Mouse (Mus musculus): ENCODE results near the gene Rnd3. TPM values are rescaled to one million over a fixed set of nuclear protein-coding genes. Genes with fewer than 3 reads are reported as not detected.
A peak's percentile ranks its signal among the peaks of the same experiment; 100 is the strongest.

Gene Rnd3
- polyA plus RNA-seq (2012), result not detected in 2 replicates

DNA sequence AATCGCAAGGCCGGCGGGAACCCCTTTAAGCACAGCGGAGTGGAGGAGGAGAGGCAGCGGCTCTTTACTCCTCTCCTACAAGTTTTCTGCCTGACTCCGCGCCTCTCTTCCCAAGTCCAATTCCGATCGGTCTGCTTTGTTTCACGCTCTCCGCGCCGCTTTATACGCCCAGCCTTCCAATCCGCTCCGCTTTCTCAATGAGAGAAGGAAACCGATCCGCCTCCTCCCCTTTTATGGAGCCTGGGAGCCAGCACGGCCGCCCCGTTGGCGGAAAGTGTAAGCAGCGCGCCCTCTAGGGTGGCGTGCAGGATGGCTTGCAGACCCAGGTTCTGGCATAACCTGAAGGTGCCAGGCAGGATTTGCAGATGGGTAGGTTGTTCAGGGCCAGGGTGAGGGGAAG, at the start of gene Rnd3:
Gene Rnd3 (minus strand): TSS at position 137 of the 400 bp plus-strand sequence.
- no peaks in the 10 kb centered on the region for H3K9me3 ChIP-seq (ENCODE audit: control insufficient read depth, low read length)
- TF ChIP-seq TAL1 (IDR thresholded peaks at IDR 0.05; ENCODE audit: low read length) (no peak), GATA1 (IDR thresholded peaks at IDR 0.05; ENCODE audit: low read length) (no peak)
- H3K4me3 ChIP-seq (replicated peaks), result peak within 1 kb of the TSS; percentile 60
- peaks cover 37% of the 10 kb centered on the region for H3K27me3 ChIP-seq (ENCODE audit: control insufficient read depth)
- no peaks in the 10 kb centered on the region for H3K36me3 ChIP-seq (ENCODE audit: control insufficient read depth)
- H3K4me1 ChIP-seq (ENCODE audit: control insufficient read depth), result no peaks in the 10 kb centered on the region; the same call in 1 of the 2 replicates

DNA sequence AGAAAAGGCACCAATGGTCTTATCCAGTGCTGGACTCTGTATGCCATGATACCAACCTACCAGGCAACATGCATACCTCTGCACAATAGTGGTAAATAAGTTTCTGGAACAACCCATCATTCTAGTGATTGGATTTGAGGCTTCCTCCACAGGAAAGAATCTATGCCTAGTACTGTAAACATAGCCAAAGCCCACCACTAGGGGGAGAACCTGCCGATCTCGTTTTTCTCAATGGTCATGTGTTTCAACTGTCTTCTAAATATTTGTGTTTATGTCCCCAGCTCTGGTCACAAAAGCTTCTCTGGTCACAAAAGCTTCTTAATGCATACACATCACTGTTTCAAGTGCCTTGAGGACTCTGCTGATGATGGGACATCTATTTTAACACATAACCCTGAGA, 43.4 kb upstream of the Rnd3 start:
- TF ChIP-seq TAL1 (IDR thresholded peaks at IDR 0.05; ENCODE audit: low read length) (no peak), GATA1 (IDR thresholded peaks at IDR 0.05; ENCODE audit: low read length) (no peak)
- Histone ChIP-seq H3K9me3 (ENCODE audit: control insufficient read depth, low read length) (no peaks in the 10 kb centered on the region), H3K4me1 (ENCODE audit: control insufficient read depth) (no peaks in the 10 kb centered on the region), H3K36me3 (ENCODE audit: control insufficient read depth) (no peaks in the 10 kb centered on the region), H3K27me3 (ENCODE audit: control insufficient read depth) (no peaks in the 10 kb centered on the region), H3K4me3 (replicated peaks) (no peak overlapping the region)

DNA sequence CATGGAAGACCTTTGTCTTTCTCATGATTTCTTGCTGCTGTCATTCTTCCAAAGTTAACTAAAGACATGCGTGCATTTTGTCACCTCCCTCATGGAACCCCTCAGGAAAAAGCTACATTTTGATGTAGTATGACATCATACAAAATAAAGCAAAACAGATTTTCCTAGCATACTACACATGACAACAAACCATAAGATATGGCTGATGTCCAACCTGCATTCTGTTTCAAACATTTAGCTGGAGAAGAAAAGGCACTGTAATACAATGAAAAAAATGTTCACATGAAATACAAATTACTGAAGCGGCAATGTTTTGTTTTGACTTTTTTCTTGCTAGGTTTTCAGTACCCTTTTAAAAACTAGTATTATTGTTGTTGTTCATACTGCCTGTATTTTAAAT, 36.9 kb upstream of the Rnd3 start:
- H3K9me3 ChIP-seq (ENCODE audit: control insufficient read depth, low read length), result no peaks in the 10 kb centered on the region
- no peak overlapping the region for H3K4me3 ChIP-seq (replicated peaks)
- H3K36me3 ChIP-seq (ENCODE audit: control insufficient read depth), result no peaks in the 10 kb centered on the region
- TF ChIP-seq TAL1 (IDR thresholded peaks at IDR 0.05; ENCODE audit: low read length) (no peak), GATA1 (IDR thresholded peaks at IDR 0.05; ENCODE audit: low read length) (no peak)
- H3K4me1 ChIP-seq (ENCODE audit: control insufficient read depth), result no peaks in the 10 kb centered on the region
- H3K27me3 ChIP-seq (ENCODE audit: control insufficient read depth), result no peaks in the 10 kb centered on the region

DNA sequence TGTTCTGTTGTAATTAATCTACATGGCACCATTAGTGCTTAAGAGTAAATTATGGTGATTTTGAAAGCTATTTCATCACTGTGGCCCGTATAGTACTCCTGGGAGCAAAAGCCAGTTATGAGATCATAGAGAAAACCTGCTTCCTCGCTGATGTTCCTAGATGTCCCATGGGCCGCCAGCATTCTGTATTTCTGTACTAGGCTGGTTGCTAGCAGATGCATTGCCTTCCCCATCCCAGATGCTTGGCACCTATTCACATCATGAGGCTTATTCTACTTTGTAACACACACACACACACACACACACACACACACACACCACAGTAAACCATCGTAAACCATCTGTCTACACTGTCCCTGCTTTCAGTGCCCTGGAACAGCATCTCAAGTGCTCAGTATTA, 34.1 kb upstream of the Rnd3 start:
- no peak overlapping the region for H3K4me3 ChIP-seq (replicated peaks)
- no peaks in the 10 kb centered on the region for H3K36me3 ChIP-seq (ENCODE audit: control insufficient read depth)
- H3K9me3 ChIP-seq (ENCODE audit: control insufficient read depth, low read length), result no peaks in the 10 kb centered on the region
- TF ChIP-seq TAL1 (IDR thresholded peaks at IDR 0.05; ENCODE audit: low read length) (no peak), GATA1 (IDR thresholded peaks at IDR 0.05; ENCODE audit: low read length) (no peak)
- no peaks in the 10 kb centered on the region for H3K4me1 ChIP-seq (ENCODE audit: control insufficient read depth)
- no peaks in the 10 kb centered on the region for H3K27me3 ChIP-seq (ENCODE audit: control insufficient read depth)

DNA sequence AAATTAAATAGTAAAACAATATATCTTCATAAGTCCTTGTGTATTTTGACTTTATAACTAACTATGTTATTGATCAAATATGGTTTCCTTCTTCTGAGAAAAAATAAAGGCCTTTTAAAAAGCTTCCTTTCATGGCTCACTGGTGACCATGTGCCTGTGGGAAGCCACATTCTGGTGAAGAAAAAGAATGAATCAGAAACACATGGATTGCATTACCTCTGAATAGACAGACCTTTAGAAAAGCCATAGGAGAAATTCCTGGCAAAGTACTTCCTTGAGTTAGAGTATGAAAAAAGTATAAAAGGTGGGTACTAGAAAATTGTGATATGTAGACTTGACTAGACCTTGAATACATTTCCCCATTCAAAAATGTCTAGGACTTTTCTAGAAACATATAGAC, 32.5 kb upstream of the Rnd3 start:
- Histone ChIP-seq H3K27me3 (ENCODE audit: control insufficient read depth) (no peaks in the 10 kb centered on the region), H3K36me3 (ENCODE audit: control insufficient read depth) (no peaks in the 10 kb centered on the region), H3K4me3 (replicated peaks) (no peak overlapping the region), H3K4me1 (ENCODE audit: control insufficient read depth) (no peaks in the 10 kb centered on the region), H3K9me3 (ENCODE audit: control insufficient read depth, low read length) (no peaks in the 10 kb centered on the region)
- TF ChIP-seq GATA1 (IDR thresholded peaks at IDR 0.05; ENCODE audit: low read length) (no peak), TAL1 (IDR thresholded peaks at IDR 0.05; ENCODE audit: low read length) (no peak)

DNA sequence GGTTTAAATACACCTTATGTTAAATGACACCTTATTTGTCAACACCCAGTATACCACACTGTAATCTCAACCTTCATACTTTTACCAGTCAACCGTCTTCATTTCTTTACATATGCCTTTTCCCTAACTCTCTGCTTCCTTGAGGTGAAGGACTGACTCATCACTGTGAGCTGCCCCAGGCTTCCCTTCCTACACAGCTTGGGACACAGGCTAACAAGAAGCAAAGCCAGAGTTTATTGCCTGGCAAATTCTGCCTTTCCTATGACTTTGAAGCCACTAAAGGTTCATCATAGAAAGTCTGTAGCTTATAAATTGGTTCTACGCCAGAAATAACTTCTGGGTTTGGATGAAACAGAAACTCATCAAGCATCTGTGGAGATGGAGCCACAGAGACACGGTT, 30.2 kb upstream of the Rnd3 start:
- Histone ChIP-seq H3K4me3 (replicated peaks) (no peak overlapping the region), H3K27me3 (ENCODE audit: control insufficient read depth) (no peaks in the 10 kb centered on the region), H3K4me1 (ENCODE audit: control insufficient read depth) (no peaks in the 10 kb centered on the region), H3K36me3 (ENCODE audit: control insufficient read depth) (no peaks in the 10 kb centered on the region), H3K9me3 (ENCODE audit: control insufficient read depth, low read length) (no peaks in the 10 kb centered on the region)
- TF ChIP-seq TAL1 (IDR thresholded peaks at IDR 0.05; ENCODE audit: low read length), result no peak
- no peak for TF ChIP-seq GATA1 (IDR thresholded peaks at IDR 0.05; ENCODE audit: low read length)

DNA sequence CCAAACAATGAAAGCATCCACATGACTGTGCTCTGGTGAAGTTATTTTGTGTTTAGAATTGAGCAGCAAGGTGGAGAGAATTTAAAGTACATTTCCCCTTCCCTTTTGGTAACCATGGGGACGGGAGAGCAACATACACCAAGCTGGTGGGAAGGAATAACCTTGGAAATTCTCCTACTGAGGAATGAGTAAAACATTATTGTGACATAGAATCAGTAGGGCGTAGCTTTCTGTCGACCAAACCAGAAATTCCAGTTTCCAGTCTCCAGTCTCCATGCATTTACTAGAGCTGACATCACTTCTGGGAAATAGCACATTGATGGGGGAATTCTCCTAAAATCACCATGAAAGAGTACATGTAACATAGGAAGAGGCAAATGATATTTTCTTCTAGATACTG, 28.7 kb upstream of the Rnd3 start:
- Histone ChIP-seq H3K9me3 (ENCODE audit: control insufficient read depth, low read length) (no peaks in the 10 kb centered on the region), H3K4me1 (ENCODE audit: control insufficient read depth) (no peaks in the 10 kb centered on the region), H3K36me3 (ENCODE audit: control insufficient read depth) (no peaks in the 10 kb centered on the region), H3K27me3 (ENCODE audit: control insufficient read depth) (no peaks in the 10 kb centered on the region), H3K4me3 (replicated peaks) (no peak overlapping the region)
- TF ChIP-seq GATA1 (IDR thresholded peaks at IDR 0.05; ENCODE audit: low read length) (no peak), TAL1 (IDR thresholded peaks at IDR 0.05; ENCODE audit: low read length) (no peak)

DNA sequence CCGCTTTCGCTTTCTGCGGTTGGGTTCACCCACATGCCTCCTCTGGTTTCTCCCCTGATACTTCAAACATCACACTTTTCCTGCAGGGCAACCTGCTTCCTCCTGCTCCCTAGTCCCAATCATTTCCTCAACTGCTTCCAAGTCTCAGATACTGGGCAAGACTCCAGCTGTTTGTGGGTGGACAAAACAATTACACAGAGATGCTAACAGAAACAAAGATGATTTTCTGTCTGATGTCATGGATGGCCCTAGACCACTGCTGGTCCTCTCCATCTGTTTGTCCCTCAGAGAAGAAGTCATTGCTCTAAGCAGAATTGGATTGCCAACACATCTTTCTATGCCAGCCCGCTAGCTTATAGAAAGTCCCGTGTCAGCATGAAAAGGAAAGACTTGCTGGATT, 26.4 kb upstream of the Rnd3 start:
- Histone ChIP-seq H3K9me3 (ENCODE audit: control insufficient read depth, low read length) (no peaks in the 10 kb centered on the region), H3K36me3 (ENCODE audit: control insufficient read depth) (no peaks in the 10 kb centered on the region), H3K4me3 (replicated peaks) (no peak overlapping the region), H3K27me3 (ENCODE audit: control insufficient read depth) (no peaks in the 10 kb centered on the region), H3K4me1 (ENCODE audit: control insufficient read depth) (no peaks in the 10 kb centered on the region)
- TF ChIP-seq TAL1 (IDR thresholded peaks at IDR 0.05; ENCODE audit: low read length), result no peak
- TF ChIP-seq GATA1 (IDR thresholded peaks at IDR 0.05; ENCODE audit: low read length), result no peak

DNA sequence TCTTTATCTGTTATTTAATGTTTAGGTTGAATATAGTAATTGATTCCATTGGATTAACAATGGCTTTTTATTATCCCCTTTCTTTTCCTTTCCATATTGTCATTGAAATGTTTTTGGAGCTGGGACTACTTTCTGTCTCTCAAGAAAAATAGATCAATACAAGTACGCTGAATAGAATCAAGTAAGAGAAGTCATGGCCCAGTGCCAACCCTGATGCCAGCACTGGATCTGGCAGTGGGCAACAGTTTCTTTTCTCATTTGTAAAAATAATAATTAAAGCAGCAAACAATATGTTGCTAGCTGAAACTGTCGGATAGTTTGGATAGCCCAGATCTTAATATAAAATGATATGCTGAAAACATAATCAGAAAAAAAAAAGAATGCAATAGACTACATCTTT, 12.2 kb upstream of the Rnd3 start:
- Histone ChIP-seq H3K9me3 (ENCODE audit: control insufficient read depth, low read length) (no peaks in the 10 kb centered on the region), H3K36me3 (ENCODE audit: control insufficient read depth) (no peaks in the 10 kb centered on the region), H3K4me3 (replicated peaks) (no peak overlapping the region), H3K27me3 (ENCODE audit: control insufficient read depth) (no peaks in the 10 kb centered on the region), H3K4me1 (ENCODE audit: control insufficient read depth) (no peaks in the 10 kb centered on the region)
- TF ChIP-seq TAL1 (IDR thresholded peaks at IDR 0.05; ENCODE audit: low read length) (no peak), GATA1 (IDR thresholded peaks at IDR 0.05; ENCODE audit: low read length) (no peak)

DNA sequence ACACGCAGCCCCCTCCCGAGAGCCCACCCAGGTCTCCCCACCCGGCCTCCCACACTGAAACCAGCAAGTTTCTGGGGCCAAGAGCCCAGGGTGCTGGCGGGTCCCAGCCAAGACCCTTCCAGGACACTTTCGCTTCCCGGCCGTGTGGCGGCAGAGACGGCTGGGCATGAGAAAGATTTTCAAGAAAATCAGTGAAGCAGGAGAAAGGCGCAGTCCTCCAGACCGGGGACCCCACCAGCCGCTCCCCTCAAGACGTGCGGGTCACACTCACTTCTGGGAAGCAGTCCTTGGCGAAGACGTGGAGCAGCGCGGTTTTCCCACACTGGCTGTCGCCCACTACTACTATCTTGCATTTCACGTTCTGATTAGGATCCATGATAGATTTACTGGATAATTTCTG, 457 bp downstream of the Rnd3 start:
- H3K36me3 ChIP-seq (ENCODE audit: control insufficient read depth), result no peaks in the 10 kb centered on the region
- peaks cover 37% of the 10 kb centered on the region for H3K27me3 ChIP-seq (ENCODE audit: control insufficient read depth)
- H3K4me1 ChIP-seq (ENCODE audit: control insufficient read depth), result no peaks in the 10 kb centered on the region; the same call in 1 of the 2 replicates
- TF ChIP-seq GATA1 (IDR thresholded peaks at IDR 0.05; ENCODE audit: low read length) (no peak), TAL1 (IDR thresholded peaks at IDR 0.05; ENCODE audit: low read length) (no peak)
- no peaks in the 10 kb centered on the region for H3K9me3 ChIP-seq (ENCODE audit: control insufficient read depth, low read length)
- peak overlapping the region; percentile 60 for H3K4me3 ChIP-seq (replicated peaks)

Data from erythroblast, embryonic 14.5 days (primary cell).